Mouse (Mus musculus) 3134 (cell line): ENCODE measurements at regions not wholly inside any gene's neighbourhood (a gene's known extent, or its start where the extent isn't known, plus 50 kb on each side); places are given as distances from the start of the nearest gene placed in this dataset.

Source experiments
- DNase-seq: peaks from one replicate; pipeline ENCODE4 v3.0.0-alpha.2; 2011; ENCODE audit warnings: low spot score; ENCODE audit not compliant: insufficient read length; ENCODE audit errors: extremely low read depth

GRCm38 (mm10) chr15:25468478-25468877 lies 54.9 kb upstream of the Basp1 start:
- DNase-seq = no peak

- no peak for DNase-seq
These were observed 55.8 kb upstream of the Basp1 start for GRCm38 (mm10) chr15:25469185-25469845.

GRCm38 (mm10) chr15:25471331-25471730 lies 57.8 kb upstream of the Basp1 start:
- no peak for DNase-seq

GRCm38 (mm10) chr15:25473201-25473710 lies 59.7 kb upstream of the Basp1 start:
- DNase-seq = no peak

- no peak for DNase-seq
These were observed 60.5 kb upstream of the Basp1 start for GRCm38 (mm10) chr15:25474096-25474495.

GRCm38 (mm10) chr15:25482586-25482985 lies 69.0 kb upstream of the Basp1 start:
- no peak for DNase-seq

GRCm38 (mm10) chr15:25485372-25485771 lies 71.8 kb upstream of the Basp1 start:
- DNase-seq = no peak

- DNase-seq = no peak
These were observed 72.6 kb upstream of the Basp1 start for GRCm38 (mm10) chr15:25486158-25486557.

GRCm38 (mm10) chr15:25489804-25490203 lies 76.2 kb upstream of the Basp1 start:
- DNase-seq = no peak

GRCm38 (mm10) chr15:25492161-25492746 lies 78.7 kb upstream of the Basp1 start:
- DNase-seq = no peak

GRCm38 (mm10) chr15:25494687-25495299 lies 81.2 kb upstream of the Basp1 start:
- DNase-seq = peak; percentile 82

GRCm38 (mm10) chr15:25495926-25496644 lies 82.5 kb upstream of the Basp1 start:
- DNase-seq = no peak

GRCm38 (mm10) chr15:25497743-25498142 lies 84.2 kb upstream of the Basp1 start:
- DNase-seq = no peak

- DNase-seq = no peak
These were observed 84.9 kb upstream of the Basp1 start for GRCm38 (mm10) chr15:25498422-25498821.

- DNase-seq = no peak
These were observed 88.9 kb upstream of the Basp1 start for GRCm38 (mm10) chr15:25502513-25502912.

- no peak for DNase-seq
These were observed 89.5 kb upstream of the Basp1 start for GRCm38 (mm10) chr15:25503104-25503503.

- DNase-seq = no peak
These were observed 95.6 kb upstream of the Basp1 start for GRCm38 (mm10) chr15:25509139-25509538.

GRCm38 (mm10) chr15:25509584-25509983 lies 96.0 kb upstream of the Basp1 start:
- DNase-seq = no peak

- no peak for DNase-seq
These were observed 96.5 kb upstream of the Basp1 start for GRCm38 (mm10) chr15:25510060-25510492.

GRCm38 (mm10) chr15:25518025-25518928 lies 104.0 kb upstream of the Myo10 start:
- DNase-seq = peak; percentile 9
